Mouse (Mus musculus): Measurements from ENCODE around the gene Olfr980.
"Not testable (repeated sequence)": the region's sequence is repeated elsewhere in the genome, so short reads cannot be mapped to it uniquely, and the experiment has no call there.

Olfr980 gene

DNA sequence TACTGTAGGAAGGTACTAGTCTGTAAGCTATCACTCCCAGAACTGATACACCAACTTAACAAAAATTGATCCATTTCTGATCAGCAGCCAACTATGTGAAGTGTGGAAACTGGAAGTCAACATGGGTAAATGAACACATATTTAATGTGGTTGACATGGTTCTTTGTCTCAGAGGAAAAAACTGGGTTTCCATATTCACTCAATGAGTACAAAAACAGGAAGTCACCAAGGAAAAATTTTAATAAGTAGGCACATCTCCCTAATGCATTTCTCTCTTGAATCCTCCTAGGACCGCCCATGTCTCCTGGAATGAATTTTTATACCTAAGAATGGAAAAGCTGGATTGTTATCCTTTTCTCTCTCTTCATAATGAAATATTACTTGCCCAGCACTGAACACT is at the start of gene Olfr980:
Olfr980 (minus strand) TSS at position 101 of the 400 bp plus-strand sequence.
- no peak for DNase-seq (ENCODE audit: low spot score)

DNA sequence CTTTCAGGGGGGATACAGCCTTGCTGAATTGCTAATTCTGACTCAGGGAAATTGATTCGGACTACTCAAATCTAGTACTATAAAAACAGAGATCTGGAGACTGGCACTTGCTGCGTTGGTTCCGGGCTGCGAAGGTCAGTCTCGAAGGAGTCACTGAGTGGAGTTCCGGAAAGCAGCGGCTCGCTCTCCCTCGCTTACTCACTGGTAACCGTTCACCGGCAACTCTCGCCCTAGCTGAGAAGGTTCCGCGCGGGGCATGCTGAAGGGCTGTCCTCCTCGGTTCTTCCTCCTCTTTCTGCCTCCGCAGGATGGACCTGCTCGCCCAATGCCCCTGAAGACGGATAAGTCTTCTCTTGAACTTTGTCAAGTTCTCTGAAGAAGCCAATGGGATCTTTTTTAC is 40.8 kb upstream of the Olfr980 start:
- no peak for DNase-seq (ENCODE audit: low spot score)

DNA sequence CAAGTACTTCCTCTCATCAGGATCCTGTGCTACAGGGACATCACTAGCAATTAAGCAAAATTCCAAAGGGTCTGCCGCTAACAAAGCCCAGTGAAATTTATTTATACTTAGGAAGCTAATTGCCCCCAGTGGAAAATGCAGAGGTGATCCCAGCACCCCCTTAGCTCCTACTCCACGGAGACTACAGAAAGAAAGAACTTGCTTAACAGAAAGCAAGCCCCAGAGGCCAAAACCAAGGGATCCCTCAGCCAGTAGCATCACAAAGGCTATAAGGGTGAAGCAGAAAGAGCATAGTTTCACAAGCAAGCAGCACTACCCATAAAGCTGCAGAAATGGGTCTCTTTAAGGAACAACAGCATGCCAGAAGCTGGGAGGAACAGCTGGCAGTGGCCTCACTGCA is 11.8 kb upstream of the Olfr980 start, which contains the start of gene Olfr981:
Olfr981 (plus strand) TSS at position 301 of the 400 bp plus-strand sequence.
- no peak for DNase-seq (ENCODE audit: low spot score)

DNA sequence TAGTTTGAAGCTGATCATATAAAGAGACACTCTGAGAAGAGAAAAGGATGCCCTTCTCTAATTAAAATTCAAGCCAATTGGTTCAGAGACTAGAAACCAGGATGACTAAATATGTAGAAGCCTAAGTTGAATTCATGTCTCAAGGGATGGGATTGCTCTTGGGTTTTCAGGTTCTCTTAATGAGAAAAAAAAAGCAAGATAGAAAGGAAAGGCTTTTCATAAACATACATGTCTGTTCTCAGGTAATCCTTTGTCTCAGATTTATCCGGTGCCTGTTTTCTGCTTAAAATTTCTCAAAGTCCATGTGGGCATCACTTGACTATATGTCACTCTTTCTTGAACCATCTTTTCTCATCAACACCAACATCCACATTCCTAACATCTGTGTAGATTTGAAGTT is 6.0 kb downstream of the Olfr980 start, which contains the start of gene Olfr979:
Olfr979 (minus strand) TSS at position 101 of the 400 bp plus-strand sequence.
- no peak for DNase-seq (ENCODE audit: low spot score)

DNA sequence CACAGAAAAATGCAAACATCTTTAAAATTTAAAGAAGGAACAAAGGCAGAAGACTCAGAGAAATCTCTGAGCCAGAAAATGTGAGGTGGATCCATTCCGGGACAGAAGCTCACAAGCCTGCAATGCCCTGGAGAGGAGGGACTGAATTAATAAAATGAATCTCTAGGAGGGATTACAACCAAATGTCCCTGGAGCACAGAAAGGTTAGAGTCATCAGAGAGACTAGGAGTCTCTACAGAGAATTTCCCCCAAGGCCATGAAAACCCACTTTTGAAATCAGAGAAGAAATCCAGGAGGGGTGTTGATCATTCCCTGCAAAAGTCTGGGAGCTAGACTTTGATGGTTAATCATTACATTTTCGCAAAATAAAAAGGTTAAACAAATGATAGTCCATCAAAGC is 17.6 kb downstream of the Olfr980 start, which contains the start of gene Olfr978:
Olfr978 (plus strand) TSS at position 301 of the 400 bp plus-strand sequence.
- no peak for DNase-seq (ENCODE audit: low spot score)

DNA sequence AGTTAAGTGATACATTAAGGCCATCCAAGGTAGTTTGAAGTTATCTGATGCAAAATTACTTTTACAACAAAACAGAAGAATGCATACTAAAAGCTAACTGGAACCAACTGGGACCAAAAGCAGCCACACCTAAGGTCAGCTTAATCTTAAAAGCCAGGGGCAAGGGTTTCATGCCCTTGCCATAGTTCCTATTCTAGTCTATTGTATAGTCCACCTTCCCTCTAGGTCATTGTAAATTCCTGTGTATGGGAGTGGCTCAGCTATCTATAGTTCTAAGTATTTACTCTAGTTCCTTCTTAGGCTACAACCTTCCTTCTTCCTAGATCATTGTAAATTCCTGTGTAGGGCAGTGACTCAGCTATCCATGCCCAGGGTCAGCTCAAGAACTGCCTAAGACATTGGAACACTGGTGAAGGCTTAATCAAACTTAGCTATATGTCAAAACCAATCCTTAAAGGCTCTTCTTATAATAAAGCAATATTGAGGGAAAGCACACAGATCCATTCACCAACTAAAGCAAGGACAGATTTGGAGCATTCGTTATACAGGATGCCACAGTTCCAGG is 32.7 kb downstream of the Olfr980 start:
- DNase-seq (ENCODE audit: low spot score): not testable (repeated sequence)

DNA sequence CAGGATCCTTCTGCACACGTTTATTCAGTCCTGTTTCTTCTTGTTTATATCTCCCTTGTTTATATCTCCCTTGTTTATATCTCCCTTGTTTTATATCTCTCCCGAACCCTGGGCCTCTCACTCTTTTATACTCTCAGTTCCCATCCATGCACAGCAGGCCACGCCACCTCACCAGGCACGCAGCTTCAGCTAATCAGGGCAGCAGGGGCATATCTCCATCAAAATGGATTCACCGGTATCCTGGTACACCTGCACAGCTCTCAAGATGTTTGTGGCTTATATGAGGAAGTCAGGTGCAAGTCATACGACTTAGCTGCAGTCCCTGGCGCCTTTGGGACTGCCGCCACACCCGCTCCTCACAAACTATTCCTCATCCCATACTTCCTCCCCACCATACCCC is 48.3 kb downstream of the Olfr980 start, which contains the start of gene Olfr976:
Olfr976 (minus strand) TSS at position 101 of the 400 bp plus-strand sequence.
- not testable (repeated sequence) for DNase-seq (ENCODE audit: low spot score)

Data from ovary, adult 18-20 months (tissue).